Mouse (Mus musculus) embryonic facial prominence, embryonic 10.5 days (tissue): Measurements from ENCODE around the gene Olfr952. TPM values are rescaled to one million over a fixed set of nuclear protein-coding genes. Genes with fewer than 3 reads are reported as not detected.

Source experiments
- DNase-seq: peaks from one replicate; pipeline ENCODE4 v3.0.0-alpha.2; 2017; ENCODE audit warnings: low spot score
- H3K27ac ChIP-seq: fragments of 300-500 bp; sonication (generic); replicated peaks from 2 replicates; pipeline ENCODE4 v1.5.1; 2016; ENCODE audit warnings: mild to moderate bottlenecking
- H3K27me3 ChIP-seq: fragments of 300-500 bp; sonication (generic); replicated peaks from 2 replicates; pipeline ENCODE4 v1.6.1; 2016; ENCODE audit warnings: low read depth, mild to moderate bottlenecking; ENCODE audit not compliant: poor library complexity, severe bottlenecking
- H3K36me3 ChIP-seq: fragments of 300-500 bp; sonication (generic); replicated peaks from 2 replicates; pipeline ENCODE4 v1.6.1; 2016; ENCODE audit warnings: mild to moderate bottlenecking, moderate library complexity
- H3K4me1 ChIP-seq: fragments of 300-500 bp; sonication (generic); 2 replicates; pipeline ENCODE4 v1.6.1; 2016
- H3K4me3 ChIP-seq: fragments of 300-500 bp; sonication (generic); 2 replicates; pipeline ENCODE4 v1.5.1; 2016; ENCODE audit warnings: mild to moderate bottlenecking, moderate library complexity
- H3K9me3 ChIP-seq: fragments of 300-500 bp; sonication (generic); 2 replicates; pipeline ENCODE4 v1.6.1; 2016; ENCODE audit warnings: mild to moderate bottlenecking
- WGBS: fragments of 180-500 bp; shearing (Covaris S2); methylation state at CpG from one replicate; pipeline ENCODE4 v1.1.7; 2016; 5-methylcytosine and 5-hydroxymethylcytosine counted together
- polyA plus RNA-seq: library from polyadenylated mRNA; unstranded; fragments of >200 nt; fragmentation: Nextera tagmentation; extraction: Ambion mirVana; gene quantifications from 2 replicates; pipeline ENCODE4 v1.2.1, GENCODE M21; 2016

Gene Olfr952
- polyA plus RNA-seq, result not detected in 2 replicates

DNA sequence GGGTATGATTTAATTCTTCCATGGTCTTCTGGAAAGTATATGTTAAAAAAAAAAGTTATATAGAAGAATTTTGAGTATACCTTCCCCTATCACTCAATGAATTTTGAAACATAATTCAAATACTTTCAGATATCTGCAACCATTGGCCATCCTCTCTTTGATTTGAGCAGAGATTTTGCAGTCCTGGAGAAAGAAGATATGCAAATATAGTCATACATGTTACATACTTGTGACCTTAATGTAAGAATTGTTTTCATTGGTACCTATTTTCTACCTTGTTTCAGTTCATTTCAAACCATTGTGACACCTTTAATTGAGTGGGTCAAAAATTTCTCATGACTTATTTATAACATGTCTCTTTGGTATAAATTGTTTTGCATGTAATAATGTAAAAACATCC, at the start of gene Olfr952:
Gene Olfr952, minus strand, starts transcription at position 101 of the 400 bp plus-strand sequence.
- Histone ChIP-seq H3K36me3 (no peaks in the 10 kb centered on the region), H3K4me1 (no peaks in the 10 kb centered on the region)
- DNase-seq, result no peak

DNA sequence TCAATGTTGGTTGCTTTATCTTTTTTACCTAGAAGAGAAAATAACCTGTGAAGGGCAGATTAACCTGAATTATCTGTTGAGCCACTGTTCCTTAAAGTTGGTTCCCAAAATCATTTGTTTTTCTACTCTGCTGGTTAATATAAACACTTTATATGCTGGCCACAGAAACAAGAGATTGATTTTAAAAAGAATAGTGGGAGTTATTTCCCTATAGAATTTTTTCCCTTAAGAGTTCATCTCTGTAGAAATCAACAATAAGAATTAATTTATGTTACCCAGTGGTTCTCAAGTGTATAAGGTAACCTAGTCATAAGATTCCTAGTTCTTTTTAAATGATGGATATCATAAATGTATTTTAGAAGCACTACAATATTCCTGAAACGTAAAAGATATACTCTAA, 44.9 kb upstream of the Olfr952 start, which contains the start of gene Olfr955:
Gene Olfr955, minus strand, starts transcription at position 101 of the 400 bp plus-strand sequence.
- 68% methylated on average over 1 of the region's 1 CpGs for WGBS
- Histone ChIP-seq H3K36me3 (no peaks in the 10 kb centered on the region), H3K27ac (no peak within 1 kb of the TSS), H3K4me1 (no peaks in the 10 kb centered on the region), H3K9me3 (no peaks in the 10 kb centered on the region), H3K27me3 (no peaks in the 10 kb centered on the region), H3K4me3 (no peak within 1 kb of the TSS)
- DNase-seq, result no peak

More for the DNA sequence above, at the start of gene Olfr952:
- Histone ChIP-seq H3K4me3 (no peak within 1 kb of the TSS), H3K27ac (no peak within 1 kb of the TSS), H3K9me3 (no peaks in the 10 kb centered on the region), H3K27me3 (no peaks in the 10 kb centered on the region)

- WGBS, result 86% methylated on average over 6 of the region's 6 CpGs
- H3K9me3 ChIP-seq, result no peaks in the 10 kb centered on the region
- no peak within 1 kb of the TSS for H3K4me3 ChIP-seq
- H3K27me3 ChIP-seq, result no peaks in the 10 kb centered on the region
- DNase-seq, result no peak
- H3K36me3 ChIP-seq, result no peaks in the 10 kb centered on the region
- H3K27ac ChIP-seq, result no peak within 1 kb of the TSS
- no peaks in the 10 kb centered on the region for H3K4me1 ChIP-seq
Observed at GRCm38 (mm10) chr9:39456401-39456800, 29.5 kb upstream of the Olfr952 start, which contains the start of gene Olfr954. TSS of gene Olfr954 (plus strand) at chr9:39456701.

DNA sequence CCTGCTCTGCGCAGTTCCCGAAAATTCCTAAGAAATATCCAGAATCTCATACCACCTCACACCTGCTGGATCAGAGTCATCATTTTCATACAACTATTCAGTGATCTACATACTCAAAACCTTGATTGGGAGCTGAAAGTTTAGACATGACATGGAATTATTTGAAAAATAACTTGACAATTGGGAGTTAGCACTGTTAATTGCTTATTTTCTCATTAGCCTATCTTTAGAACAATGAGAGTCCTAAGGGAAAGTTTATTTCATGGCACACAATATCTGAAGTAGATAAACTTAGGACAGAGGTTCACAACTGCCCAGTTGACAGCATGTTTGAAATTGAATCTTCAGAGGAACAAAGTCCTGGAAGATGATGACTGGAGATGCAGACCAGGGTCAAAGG, 39.8 kb downstream of the Olfr952 start, which contains the start of gene Olfr951:
Gene Olfr951, plus strand, starts transcription at position 301 of the 400 bp plus-strand sequence.
- H3K4me1 ChIP-seq, result no peaks in the 10 kb centered on the region
- WGBS, result 94% methylated on average over 2 of the region's 2 CpGs
- no peaks in the 10 kb centered on the region for H3K9me3 ChIP-seq

More for the DNA sequence above, 39.8 kb downstream of the Olfr952 start, which contains the start of gene Olfr951:
- DNase-seq, result no peak
- Histone ChIP-seq H3K27ac (no peak within 1 kb of the TSS), H3K36me3 (no peaks in the 10 kb centered on the region), H3K27me3 (no peaks in the 10 kb centered on the region), H3K4me3 (no peak within 1 kb of the TSS)

Other genes starting within 250 kb of the Olfr952 start
- gene Olfr944, start 225.2 kb downstream of the Olfr952 start, polyA plus RNA-seq, result not detected in 2 replicates
- gene Olfr1537, start 177.2 kb downstream of the Olfr952 start, polyA plus RNA-seq, result not detected in 2 replicates
- not detected in 2 replicates for gene Olfr945, start 150.3 kb downstream of the Olfr952 start, polyA plus RNA-seq
- not detected in 2 replicates for gene Olfr948, start 101.1 kb downstream of the Olfr952 start, polyA plus RNA-seq
- not detected in 2 replicates for gene Olfr951, start 39.7 kb downstream of the Olfr952 start, polyA plus RNA-seq
- not detected in 2 replicates for gene Olfr954, start 29.6 kb upstream of the Olfr952 start, polyA plus RNA-seq
- not detected in 2 replicates for gene Olfr955, start 44.8 kb upstream of the Olfr952 start, polyA plus RNA-seq
- not detected in 2 replicates for gene Olfr44, start 66.8 kb upstream of the Olfr952 start, polyA plus RNA-seq
- gene Olfr957, start 88.7 kb upstream of the Olfr952 start, polyA plus RNA-seq, result not detected in 2 replicates
- gene Olfr958, start 126.9 kb upstream of the Olfr952 start, polyA plus RNA-seq, result not detected in 2 replicates
- gene Olfr959, start 148.4 kb upstream of the Olfr952 start, polyA plus RNA-seq, result not detected in 2 replicates
- gene AW551984, start 177.3 kb upstream of the Olfr952 start, polyA plus RNA-seq, result 6.8 and 10.4 TPM in 2 replicates
- gene Olfr148, start 183.5 kb upstream of the Olfr952 start, polyA plus RNA-seq, result not detected in 2 replicates
- not detected in 2 replicates for gene Olfr960, start 194.2 kb upstream of the Olfr952 start, polyA plus RNA-seq
- gene Olfr961, start 217.9 kb upstream of the Olfr952 start, polyA plus RNA-seq, result not detected in 2 replicates
- not detected in 2 replicates for gene Olfr963, start 240.1 kb upstream of the Olfr952 start, polyA plus RNA-seq